Mouse (Mus musculus) brain, embryonic 14.5 days (tissue): ENCODE measurements around the gene Suds3. TPM values are rescaled to one million over a fixed set of nuclear protein-coding genes. Genes with fewer than 3 reads are reported as not detected.

Experiments used
- DNase-seq: peaks from one replicate; pipeline ENCODE4 v3.0.0-alpha.2; 2011; ENCODE audit warnings: low read depth
- CTCF ChIP-seq: fragments of 200-500 bp; IDR thresholded peaks from 2 replicates; pipeline ENCODE4 v1.5.1; 2012; ENCODE audit warnings: inconsistent platforms, mild to moderate bottlenecking, moderate library complexity, borderline replicate concordance; ENCODE audit not compliant: insufficient read depth, insufficient read length; ENCODE audit errors: extremely low read depth
- POLR2A ChIP-seq: fragments of 200-500 bp; IDR thresholded peaks from 2 replicates; pipeline ENCODE4 v1.6.1; 2012; ENCODE audit warnings: mild to moderate bottlenecking, inconsistent platforms, borderline replicate concordance; ENCODE audit not compliant: poor library complexity, insufficient read depth, insufficient read length, severe bottlenecking; ENCODE audit errors: extremely low read depth
- polyA plus RNA-seq: library from polyadenylated mRNA; depleted of rRNA; stranded (reverse); fragments of >200 nt; gene quantifications from 2 replicates; pipeline ENCODE4 v1.2.3, GENCODE M21; 2012

Gene Suds3
- polyA plus RNA-seq, 1 experiment = 105 TPM

DNA sequence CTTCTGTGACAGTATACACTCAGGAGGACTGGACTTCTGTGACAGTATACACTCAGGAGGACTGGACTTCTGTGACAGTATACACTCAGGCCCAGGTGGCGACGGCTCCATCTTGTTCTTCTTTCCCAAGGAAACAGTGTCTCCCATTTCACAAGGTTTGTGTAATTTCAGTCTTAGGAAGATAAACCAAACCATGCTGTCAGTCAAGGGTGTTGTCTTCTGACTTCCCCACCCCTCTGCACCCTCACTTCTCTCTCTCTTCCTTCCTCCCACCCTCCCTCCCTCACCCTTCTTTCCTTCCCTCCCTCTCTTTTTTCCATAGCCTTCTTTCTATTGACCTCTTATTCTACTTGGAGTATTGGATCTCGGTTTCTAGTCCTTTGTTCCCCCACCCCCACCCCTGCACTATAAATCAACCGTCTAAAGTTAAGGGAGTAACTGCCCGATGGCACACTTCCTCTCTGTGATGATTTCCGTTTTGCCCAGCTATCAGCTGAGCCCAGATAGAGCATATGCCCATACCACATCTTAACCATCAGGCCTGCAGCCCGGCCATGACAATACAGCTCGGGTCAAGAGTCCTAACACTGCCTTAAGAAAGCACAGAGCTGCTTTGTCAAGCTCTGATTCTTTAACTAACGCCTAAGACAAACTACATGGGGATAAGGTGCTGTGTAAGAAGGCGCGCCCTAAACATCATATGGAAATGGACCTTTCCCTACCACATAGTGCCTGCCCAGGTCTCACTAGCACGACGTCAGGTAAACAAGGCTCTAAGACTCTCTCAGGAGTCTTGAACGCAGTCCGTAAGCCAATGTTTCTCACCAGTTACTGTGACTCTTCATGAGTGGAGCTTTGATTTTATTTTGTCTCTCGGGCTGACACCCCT lies 33.4 kb upstream of the Suds3 start:
- no peak for DNase-seq
- no peak for TF ChIP-seq POLR2A
- no peak for TF ChIP-seq CTCF

DNA sequence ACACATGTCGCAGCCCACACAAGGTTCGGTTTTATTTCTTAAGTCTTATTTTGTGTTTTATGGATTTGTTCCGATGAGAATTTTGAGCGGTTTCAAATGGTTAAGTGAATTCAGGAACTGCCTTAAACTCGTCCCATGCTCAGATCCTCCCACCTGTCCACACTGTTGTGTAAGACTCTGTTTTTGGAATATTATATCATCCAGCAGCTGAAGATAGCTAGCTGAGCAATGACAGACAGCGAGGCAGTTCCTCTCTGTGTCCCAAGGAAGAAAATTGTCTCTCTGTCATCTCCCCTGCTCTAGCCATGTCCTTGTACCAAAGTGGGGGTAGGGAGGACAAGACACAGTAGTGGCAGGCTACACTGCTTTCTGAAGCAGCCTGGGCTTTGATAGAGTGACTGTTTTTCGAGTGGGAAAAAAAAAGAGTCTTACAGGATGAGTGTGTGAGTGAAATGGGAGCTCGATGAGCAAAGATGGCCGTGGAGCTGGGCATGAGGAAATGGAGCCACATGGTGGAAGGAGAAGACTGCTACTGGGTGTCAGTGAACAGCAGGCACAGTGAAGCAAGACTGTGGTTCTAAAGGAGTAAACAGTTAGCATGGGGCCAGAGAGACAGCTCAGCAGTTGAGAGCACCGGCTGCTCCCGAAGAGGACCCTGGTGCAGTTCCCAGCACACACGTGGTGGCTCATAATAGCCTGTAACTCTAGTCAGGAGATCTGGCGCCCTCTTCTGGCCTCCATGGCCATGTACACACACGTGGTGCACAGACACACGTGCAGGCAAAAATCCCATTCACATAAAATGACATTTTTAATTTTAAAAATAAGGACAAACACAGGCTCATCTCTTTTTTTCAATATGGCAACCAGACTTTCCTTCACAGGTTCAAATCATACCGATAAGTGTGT lies 31.5 kb upstream of the Suds3 start:
- TF ChIP-seq CTCF (no peak), POLR2A (no peak)

DNA sequence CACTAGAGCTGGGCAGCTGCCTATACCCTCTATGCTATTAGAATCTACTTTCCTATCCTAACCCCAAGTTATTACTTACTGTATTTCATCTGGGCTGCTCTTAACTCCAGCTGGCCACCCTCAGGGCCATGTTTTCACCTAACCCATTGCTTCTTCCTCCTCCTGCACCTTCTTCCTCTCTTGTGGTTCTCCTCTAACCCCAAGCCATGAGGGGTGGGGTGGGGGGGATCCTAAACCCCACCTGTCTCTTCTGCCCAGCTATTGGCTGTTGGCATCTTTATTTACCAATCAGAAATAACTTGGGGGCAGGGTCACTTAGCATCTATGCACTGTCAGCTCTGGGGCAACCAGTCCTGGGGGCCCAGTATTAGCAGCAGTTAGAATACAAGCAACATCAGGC lies 30.3 kb upstream of the Suds3 start:
- TF ChIP-seq CTCF = no peak
- TF ChIP-seq POLR2A = no peak
- no peak for DNase-seq

More for the DNA sequence above, 31.5 kb upstream of the Suds3 start:
- DNase-seq = no peak

DNA sequence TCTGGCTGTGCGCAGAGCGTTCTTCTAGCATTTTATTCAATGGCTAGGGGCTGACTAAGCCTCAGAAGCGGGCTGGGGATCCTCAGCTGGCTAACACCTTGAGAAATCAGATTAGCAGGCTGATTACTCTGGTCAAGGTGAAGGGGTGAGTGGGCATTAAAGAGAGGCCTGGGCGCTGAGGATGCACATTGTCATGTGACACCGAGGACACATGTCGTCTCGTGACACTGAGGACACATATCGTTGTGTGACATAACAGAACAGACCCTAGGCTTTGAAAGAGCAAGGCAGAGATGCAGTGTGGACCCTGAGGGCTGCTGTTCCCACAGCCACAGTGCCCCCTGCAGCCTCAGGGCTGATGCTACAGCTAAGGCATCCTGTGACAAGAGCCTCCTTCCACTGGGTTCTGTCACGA lies 27.8 kb upstream of the Suds3 start:
- TF ChIP-seq CTCF (peak; percentile 68), POLR2A (no peak)
- DNase-seq = no peak

DNA sequence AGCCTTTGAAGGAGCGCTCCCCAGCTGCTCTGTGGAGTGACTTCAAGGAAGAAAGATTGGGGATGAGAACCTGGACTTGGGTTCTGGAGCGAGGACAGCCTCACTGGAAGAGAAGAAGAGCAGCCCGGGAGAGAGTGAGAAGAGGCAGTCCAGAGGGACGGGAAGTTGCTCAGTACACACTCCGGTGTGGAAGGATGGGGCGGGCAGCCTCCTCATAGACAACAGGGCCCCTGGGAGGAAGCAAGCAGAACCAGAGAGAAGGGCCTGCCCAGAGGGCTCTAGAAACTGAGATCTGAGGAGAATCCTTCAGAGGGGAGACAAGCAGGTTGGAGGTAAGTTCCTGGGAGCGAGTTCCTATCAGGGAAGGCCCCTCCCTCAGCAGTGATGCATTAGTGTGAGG lies 24.5 kb upstream of the Suds3 start:
- no peak for TF ChIP-seq CTCF
- TF ChIP-seq POLR2A = no peak
- DNase-seq = no peak

DNA sequence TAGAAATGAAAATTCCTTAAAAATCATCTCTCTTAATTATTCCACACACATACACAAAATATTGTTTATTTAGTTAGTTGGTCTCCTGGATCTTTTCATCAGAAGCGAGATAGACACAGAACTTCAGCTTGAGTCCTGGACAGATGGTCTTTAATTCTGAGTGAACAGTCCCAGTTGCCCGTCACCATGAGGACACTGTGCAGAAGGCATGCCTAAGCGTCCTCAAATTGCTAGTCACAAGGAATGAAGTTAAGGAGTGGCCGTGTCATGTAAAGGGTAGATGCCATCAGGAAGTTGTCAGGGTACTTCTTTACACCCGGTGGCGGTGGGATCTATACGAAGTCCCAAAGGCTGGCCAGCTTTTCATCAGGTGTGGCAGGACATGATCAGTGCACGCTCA lies 23.9 kb upstream of the Suds3 start:
- no peak for TF ChIP-seq CTCF
- no peak for TF ChIP-seq POLR2A
- DNase-seq = no peak

DNA sequence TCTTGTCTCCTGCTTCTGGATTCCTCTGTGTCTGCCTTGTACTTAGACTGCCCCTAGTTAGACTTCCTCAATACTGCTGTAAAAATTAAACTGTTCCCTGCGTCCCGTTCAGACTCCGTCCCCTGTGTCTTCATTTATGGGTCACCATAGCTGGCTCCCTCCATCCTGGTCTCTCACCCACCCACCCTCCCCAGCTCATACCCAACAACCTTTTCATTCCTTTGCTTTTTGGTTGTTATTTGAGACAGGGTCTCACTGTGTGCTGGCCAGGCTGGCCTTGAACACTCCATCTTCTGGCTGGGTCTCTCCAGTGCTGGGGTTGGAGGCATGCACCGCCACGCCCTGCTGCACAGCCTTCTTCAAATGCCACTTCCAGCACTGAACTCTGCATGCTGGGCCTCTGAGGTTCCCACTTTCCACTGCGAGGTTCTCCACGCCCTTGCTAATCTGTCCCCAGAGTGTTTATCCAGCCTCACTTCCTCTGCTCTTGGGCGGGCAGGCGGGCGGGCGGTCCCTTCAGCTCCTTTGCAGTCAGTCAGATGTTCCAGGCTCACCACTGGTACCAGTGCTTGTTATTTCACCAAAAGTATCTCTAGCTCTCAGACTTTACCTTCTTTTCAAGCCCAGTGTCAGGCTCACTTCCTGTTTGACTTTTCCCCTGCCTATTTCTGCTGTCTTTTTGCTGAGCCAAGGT lies 22.5 kb upstream of the Suds3 start:
- DNase-seq = no peak
- TF ChIP-seq CTCF = no peak
- TF ChIP-seq POLR2A = no peak

DNA sequence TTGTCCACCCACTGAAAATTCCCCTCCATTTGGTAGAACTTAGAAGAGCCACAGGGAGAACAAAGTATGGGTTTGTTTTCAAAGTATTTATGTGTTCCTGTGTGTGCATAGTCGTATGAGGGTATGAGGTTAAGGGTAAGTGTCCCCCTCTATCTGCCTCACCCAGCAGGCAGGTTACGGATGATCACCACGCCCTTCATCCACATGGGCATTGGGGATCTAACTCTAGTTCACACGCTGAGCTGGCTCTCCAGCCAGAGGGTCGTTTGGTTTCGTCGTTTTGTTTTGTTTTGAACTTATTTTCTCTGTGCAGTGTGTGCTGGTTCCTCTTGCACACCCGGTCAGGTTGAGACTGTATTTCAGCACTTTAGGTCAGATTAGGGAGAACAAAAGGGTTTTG lies 21.7 kb upstream of the Suds3 start:
- DNase-seq = no peak
- TF ChIP-seq CTCF (no peak), POLR2A (no peak)

DNA sequence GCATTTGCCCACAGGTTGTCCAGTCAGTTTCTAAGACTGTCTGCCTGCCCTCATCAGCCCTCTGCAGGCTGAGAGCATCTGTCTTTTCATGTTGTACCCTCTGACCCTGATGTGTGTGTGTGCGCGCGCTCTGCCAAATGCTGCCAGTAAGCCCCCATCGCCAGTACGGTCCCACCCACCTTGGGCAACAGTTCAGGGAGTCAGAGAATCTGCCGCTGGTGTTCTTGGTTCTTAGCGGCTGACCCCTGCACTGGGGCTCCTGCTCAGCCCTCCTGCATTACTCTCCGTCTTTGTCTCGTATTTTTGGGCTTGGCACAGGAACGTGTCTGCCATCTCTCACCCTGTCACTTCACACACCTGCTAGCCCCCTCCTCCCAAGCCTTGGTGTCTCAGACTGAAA lies 21.1 kb upstream of the Suds3 start:
- no peak for TF ChIP-seq POLR2A
- TF ChIP-seq CTCF = no peak
- no peak for DNase-seq

DNA sequence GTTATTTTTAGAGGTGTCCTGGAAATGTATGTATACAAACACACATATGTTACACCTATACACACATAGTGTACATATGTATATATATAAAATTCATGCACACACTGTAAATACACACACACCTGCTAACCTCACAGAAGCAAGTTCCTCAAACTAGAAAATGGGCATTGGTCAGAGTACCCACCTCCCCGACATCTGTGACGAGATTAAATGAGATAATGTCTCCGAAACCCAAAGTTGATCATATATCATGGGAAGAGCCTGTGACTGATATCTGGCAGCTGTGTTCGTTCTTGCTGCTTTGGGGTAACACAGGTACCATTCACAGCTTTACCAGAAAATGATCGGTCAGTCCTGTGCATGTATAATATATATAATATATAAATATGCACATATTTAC lies 20.7 kb upstream of the Suds3 start:
- TF ChIP-seq CTCF (no peak), POLR2A (no peak)
- DNase-seq = no peak

DNA sequence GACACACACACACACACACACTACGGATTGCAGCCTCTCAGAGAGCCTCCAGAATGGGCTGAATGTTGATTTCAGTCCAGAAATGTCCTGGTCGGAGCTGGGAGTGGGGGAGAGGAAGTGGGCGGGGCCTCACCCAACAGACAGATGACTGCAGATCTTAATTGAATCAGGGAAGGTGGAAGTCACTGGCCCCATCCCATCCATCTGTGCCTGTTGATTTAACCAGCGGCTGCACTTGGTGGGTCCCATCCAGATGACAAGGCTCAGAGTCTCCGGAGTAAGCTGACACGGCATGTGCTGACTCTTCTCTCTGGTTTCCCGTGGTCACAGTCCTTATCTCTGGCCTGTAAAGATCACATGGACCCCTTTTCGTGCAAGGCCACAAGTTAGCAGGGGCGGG lies 20.0 kb upstream of the Suds3 start:
- no peak for TF ChIP-seq POLR2A
- TF ChIP-seq CTCF = no peak
- peak; percentile 50 for DNase-seq

DNA sequence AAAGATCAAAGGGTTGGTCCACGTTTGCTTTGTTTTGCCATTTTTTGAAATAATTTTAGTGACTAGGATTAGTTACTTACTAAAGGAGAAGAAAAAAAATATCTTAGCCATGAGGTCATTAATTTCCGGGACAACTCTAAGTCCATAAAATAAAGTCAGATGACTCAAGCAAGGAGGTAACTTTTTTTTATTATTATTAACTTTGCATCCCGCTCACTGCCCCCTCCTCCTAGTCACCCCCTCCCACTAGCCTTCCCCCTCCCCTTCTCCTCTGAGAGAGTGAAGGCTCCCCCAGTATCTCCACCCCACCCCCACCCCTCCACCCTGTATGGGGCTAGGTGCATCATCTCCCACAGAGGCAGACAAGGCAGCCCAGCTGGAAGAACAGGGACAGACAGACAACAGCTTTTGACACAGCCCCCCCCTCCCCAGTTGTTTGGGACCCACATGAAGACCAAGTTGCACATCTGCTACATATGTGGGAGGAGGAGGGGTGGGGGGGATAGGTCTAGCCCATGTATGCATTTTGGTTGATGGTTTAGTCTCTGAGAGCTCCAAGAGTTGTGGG lies 19.1 kb upstream of the Suds3 start:
- no peak for DNase-seq
- TF ChIP-seq POLR2A (no peak), CTCF (no peak)
